Mouse (Mus musculus): ENCODE measurements around the gene Med31. TPM values are rescaled to one million over a fixed set of nuclear protein-coding genes. Genes with fewer than 3 reads are reported as not detected.
"Not testable (repeated sequence)": the region's sequence is repeated elsewhere in the genome, so short reads cannot be mapped to it uniquely, and the experiment has no call there.

Med31 gene
- polyA plus RNA-seq, 1 experiment from 2014 or later: 50.8 TPM

- Histone ChIP-seq H3K4me3 (no peak overlapping the region), H3K36me3 (replicated peaks) (peaks cover 72% of the 10 kb centered on the region), H3K27me3 (replicated peaks; ENCODE audit: low read depth, poor library complexity, severe bottlenecking) (no peaks in the 10 kb centered on the region), H3K9me3 (no peaks in the 10 kb centered on the region), H3K27ac (replicated peaks) (no peak overlapping the region), H3K4me1 (no peaks in the 10 kb centered on the region)
- 87% methylated on average over 4 of the region's 4 CpGs for WGBS
- no peak for DNase-seq (ENCODE audit: low spot score)
Measured at GRCm38 (mm10) chr11:72184252-72184651, 31.1 kb downstream of the Med31 start.

- H3K36me3 ChIP-seq (replicated peaks): peaks cover 74% of the 10 kb centered on the region
- 93% methylated on average over 4 of the region's 4 CpGs for whole genome bisulfite sequencing
- DNase-seq (ENCODE audit: low spot score): no peak
- no peaks in the 10 kb centered on the region for H3K9me3 ChIP-seq
- no peaks in the 10 kb centered on the region for H3K27me3 ChIP-seq (replicated peaks; ENCODE audit: low read depth, poor library complexity, severe bottlenecking)
- no peaks in the 10 kb centered on the region for H3K4me1 ChIP-seq
- H3K27ac ChIP-seq (replicated peaks): no peak overlapping the region
- H3K4me3 ChIP-seq: no peak overlapping the region
Measured at GRCm38 (mm10) chr11:72181136-72181535, 34.3 kb downstream of the Med31 start.

- 91% methylated on average over 5 of the region's 5 CpGs for WGBS
- H3K36me3 ChIP-seq (replicated peaks): peaks cover 74% of the 10 kb centered on the region
- no peak overlapping the region for H3K27ac ChIP-seq (replicated peaks)
- H3K4me3 ChIP-seq: no peak overlapping the region
- no peak for DNase-seq (ENCODE audit: low spot score)
- H3K4me1 ChIP-seq: no peaks in the 10 kb centered on the region
- no peaks in the 10 kb centered on the region for H3K9me3 ChIP-seq
- no peaks in the 10 kb centered on the region for H3K27me3 ChIP-seq (replicated peaks; ENCODE audit: low read depth, poor library complexity, severe bottlenecking)
Measured at GRCm38 (mm10) chr11:72180556-72180955, 34.8 kb downstream of the Med31 start.

- H3K9me3 ChIP-seq: no peaks in the 10 kb centered on the region
- H3K4me1 ChIP-seq: no peaks in the 10 kb centered on the region
- peaks cover 97% of the 10 kb centered on the region for H3K36me3 ChIP-seq (replicated peaks)
- no peak for DNase-seq (ENCODE audit: low spot score)
- H3K27ac ChIP-seq (replicated peaks): no peak overlapping the region
- no peak overlapping the region for H3K4me3 ChIP-seq
- H3K27me3 ChIP-seq (replicated peaks; ENCODE audit: low read depth, poor library complexity, severe bottlenecking): no peaks in the 10 kb centered on the region
- 53% methylated on average over 3 of the region's 3 CpGs for WGBS
Measured at GRCm38 (mm10) chr11:72176553-72176952, 38.8 kb downstream of the Med31 start.

GRCm38 (mm10) chr11:72175966-72176365, 39.4 kb downstream of the Med31 start:
- DNase-seq (ENCODE audit: low spot score): no peak
- Histone ChIP-seq H3K27me3 (replicated peaks; ENCODE audit: low read depth, poor library complexity, severe bottlenecking) (no peaks in the 10 kb centered on the region), H3K36me3 (replicated peaks) (peaks cover 91% of the 10 kb centered on the region), H3K4me3 (no peak overlapping the region), H3K9me3 (no peaks in the 10 kb centered on the region), H3K27ac (replicated peaks) (no peak overlapping the region), H3K4me1 (no peaks in the 10 kb centered on the region)
- 85% methylated on average over 5 of the region's 5 CpGs for WGBS

- Histone ChIP-seq H3K27ac (replicated peaks) (no peak overlapping the region), H3K27me3 (replicated peaks; ENCODE audit: low read depth, poor library complexity, severe bottlenecking) (no peaks in the 10 kb centered on the region), H3K36me3 (replicated peaks) (peaks cover 94% of the 10 kb centered on the region), H3K4me1 (no peaks in the 10 kb centered on the region), H3K4me3 (no peak overlapping the region), H3K9me3 (no peaks in the 10 kb centered on the region)
- 90% methylated on average over 6 of the region's 6 CpGs for WGBS
- no peak for DNase-seq (ENCODE audit: low spot score)
Measured at GRCm38 (mm10) chr11:72174721-72175120, 40.7 kb downstream of the Med31 start.

- 82% methylated on average over 5 of the region's 5 CpGs for WGBS
- no peak for DNase-seq (ENCODE audit: low spot score)
- peaks cover 94% of the 10 kb centered on the region for H3K36me3 ChIP-seq (replicated peaks)
- H3K9me3 ChIP-seq: no peaks in the 10 kb centered on the region
- no peak overlapping the region for H3K27ac ChIP-seq (replicated peaks)
- no peaks in the 10 kb centered on the region for H3K4me1 ChIP-seq
- no peak overlapping the region for H3K4me3 ChIP-seq
- H3K27me3 ChIP-seq (replicated peaks; ENCODE audit: low read depth, poor library complexity, severe bottlenecking): no peaks in the 10 kb centered on the region
Measured at GRCm38 (mm10) chr11:72173506-72173905, 41.9 kb downstream of the Med31 start.

- not testable (repeated sequence) for H3K9me3 ChIP-seq; DNase-seq (ENCODE audit: low spot score); H3K4me1 ChIP-seq; H3K27ac ChIP-seq (replicated peaks); H3K27me3 ChIP-seq (replicated peaks; ENCODE audit: low read depth, poor library complexity, severe bottlenecking); H3K4me3 ChIP-seq
- 82% methylated on average over 4 of the region's 4 CpGs for WGBS
- peaks cover 92% of the 10 kb centered on the region for H3K36me3 ChIP-seq (replicated peaks)
Measured at GRCm38 (mm10) chr11:72171906-72172305, 43.5 kb downstream of the Med31 start.

GRCm38 (mm10) chr11:72169871-72170270, 45.5 kb downstream of the Med31 start:
- peaks cover 92% of the 10 kb centered on the region for H3K36me3 ChIP-seq (replicated peaks)
- 83% methylated on average over 4 of the region's 4 CpGs for WGBS

GRCm38 (mm10) chr11:72163198-72163597, 52.2 kb downstream of the Med31 start:
- Histone ChIP-seq H3K4me3 (no peak overlapping the region), H3K4me1 (no peaks in the 10 kb centered on the region), H3K27ac (replicated peaks) (no peak overlapping the region), H3K36me3 (replicated peaks) (peaks cover 88% of the 10 kb centered on the region), H3K9me3 (no peaks in the 10 kb centered on the region), H3K27me3 (replicated peaks; ENCODE audit: low read depth, poor library complexity, severe bottlenecking) (no peaks in the 10 kb centered on the region)
- 93% methylated on average over 2 of the region's 2 CpGs for WGBS
- DNase-seq (ENCODE audit: low spot score): no peak

More at GRCm38 (mm10) chr11:72169871-72170270, 45.5 kb downstream of the Med31 start:
- no peak for DNase-seq (ENCODE audit: low spot score)
- H3K9me3 ChIP-seq: no peaks in the 10 kb centered on the region
- H3K27me3 ChIP-seq (replicated peaks; ENCODE audit: low read depth, poor library complexity, severe bottlenecking): no peaks in the 10 kb centered on the region
- H3K4me1 ChIP-seq: no peaks in the 10 kb centered on the region
- H3K4me3 ChIP-seq: no peak overlapping the region
- H3K27ac ChIP-seq (replicated peaks): no peak overlapping the region

Other genes starting within 250 kb of the Med31 start
- gene Aipl1, start 178.1 kb downstream of the Med31 start, polyA plus RNA-seq (2016; fragmentation: Nextera tagmentation; extraction: Ambion mirVana): 0.36 and 0.52 TPM in 2 replicates
- gene Pimreg, start 173.6 kb downstream of the Med31 start, polyA plus RNA-seq (2016; fragmentation: Nextera tagmentation; extraction: Ambion mirVana): 219 and 242 TPM in 2 replicates
- gene Pitpnm3, start 79.8 kb downstream of the Med31 start, polyA plus RNA-seq (2016; fragmentation: Nextera tagmentation; extraction: Ambion mirVana): 0.23 and 0.24 TPM in 2 replicates
- gene Gm43951, start 8.8 kb downstream of the Med31 start, polyA plus RNA-seq (2016; fragmentation: Nextera tagmentation; extraction: Ambion mirVana): 0.72 and 0.83 TPM in 2 replicates
- 17.1 and 19.9 TPM in 2 replicates for gene 4933427D14Rik, start 8.1 kb downstream of the Med31 start, polyA plus RNA-seq (2016; fragmentation: Nextera tagmentation; extraction: Ambion mirVana)
- 180 TPM in 2 replicates for gene Txndc17, start 8.0 kb downstream of the Med31 start, polyA plus RNA-seq (2016; fragmentation: Nextera tagmentation; extraction: Ambion mirVana)
- gene Slc13a5, start 51.6 kb upstream of the Med31 start, polyA plus RNA-seq (2016; fragmentation: Nextera tagmentation; extraction: Ambion mirVana): 0.10 and 0.14 TPM in 2 replicates
- gene Xaf1, start 86.0 kb upstream of the Med31 start, polyA plus RNA-seq (2016; fragmentation: Nextera tagmentation; extraction: Ambion mirVana): 3.2 and 3.4 TPM in 2 replicates
- gene Fbxo39, start 98.9 kb upstream of the Med31 start, polyA plus RNA-seq (2016; fragmentation: Nextera tagmentation; extraction: Ambion mirVana): not detected in 2 replicates
- 6.3 and 7.2 TPM in 2 replicates for gene Tekt1, start 146.8 kb upstream of the Med31 start, polyA plus RNA-seq (2016; fragmentation: Nextera tagmentation; extraction: Ambion mirVana)
- 16.4 and 16.6 TPM in 2 replicates for gene Smtnl2, start 196.1 kb upstream of the Med31 start, polyA plus RNA-seq (2016; fragmentation: Nextera tagmentation; extraction: Ambion mirVana)
- 0.10 TPM in 1 of 2 replicates, not detected in the other for gene Ggt6, start 219.9 kb upstream of the Med31 start, polyA plus RNA-seq (2016; fragmentation: Nextera tagmentation; extraction: Ambion mirVana)
- gene Mybbp1a, start 225.8 kb upstream of the Med31 start, polyA plus RNA-seq (2016; fragmentation: Nextera tagmentation; extraction: Ambion mirVana): 257 and 263 TPM in 2 replicates